Mouse (Mus musculus) bone marrow, adult 2 months (tissue): ENCODE data around the gene Rras2.

Source experiments
- CTCF ChIP-seq: fragments of 200-500 bp; IDR thresholded peaks from 2 replicates; pipeline ENCODE4 v1.5.1; 2011; ENCODE audit warnings: low read length, control low read depth; ENCODE audit not compliant: control insufficient read depth, insufficient read depth
- POLR2A ChIP-seq: fragments of 200-500 bp; IDR thresholded peaks from 2 replicates; pipeline ENCODE4 v1.6.1; 2011; ENCODE audit warnings: low read depth, mild to moderate bottlenecking, control low read depth, low read length, borderline replicate concordance; ENCODE audit not compliant: control insufficient read depth

DNA sequence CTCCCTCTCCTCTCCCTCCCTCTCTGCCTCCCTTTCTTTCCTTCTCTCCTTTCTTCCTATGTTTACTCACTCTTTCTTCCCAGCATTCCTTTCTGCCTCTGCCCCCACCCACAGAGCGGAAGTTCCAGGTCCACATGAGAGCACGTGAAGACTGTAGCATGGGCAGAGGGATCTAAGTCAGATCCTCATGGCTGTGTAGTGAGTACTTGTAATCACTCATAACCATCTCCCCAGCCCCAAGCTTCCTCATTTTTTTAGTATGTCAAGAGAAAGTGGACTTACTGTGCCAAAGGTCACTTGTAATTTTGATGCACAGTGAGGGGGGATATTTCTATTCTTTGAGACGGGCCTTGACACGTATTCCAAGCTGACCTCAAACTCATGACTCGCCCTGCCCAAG, 45.4 kb upstream of the Rras2 start:
- TF ChIP-seq POLR2A, result no peak
- TF ChIP-seq CTCF, result no peak
